Mouse (Mus musculus) cortical plate, adult 2 months (tissue): ENCODE results near the gene Cfap57. TPM values are rescaled to one million over a fixed set of nuclear protein-coding genes. Genes with fewer than 3 reads are reported as not detected.
"Not testable (repeated sequence)": the region's sequence is repeated elsewhere in the genome, so short reads cannot be mapped to it uniquely, and the experiment has no call there.

ENCODE experiments used
- H3K27ac ChIP-seq: fragments of 200-500 bp; 2 replicates; pipeline ENCODE4 v1.5.1; 2012; ENCODE audit warnings: low read length, control low read depth, inconsistent platforms; ENCODE audit not compliant: insufficient read depth
- H3K4me1 ChIP-seq: fragments of 200-500 bp; 2 replicates; pipeline ENCODE4 v1.6.1; 2011; ENCODE audit warnings: low read length; ENCODE audit not compliant: control insufficient read depth, insufficient read depth
- H3K4me3 ChIP-seq: fragments of 200-500 bp; 2 replicates; pipeline ENCODE4 v1.5.1; 2011; ENCODE audit warnings: mild to moderate bottlenecking, low read length, control low read depth; ENCODE audit not compliant: insufficient read depth
- CTCF ChIP-seq: fragments of 200-500 bp; IDR thresholded peaks from 2 replicates; pipeline ENCODE4 v1.5.1; 2011; ENCODE audit warnings: mild to moderate bottlenecking, control low read depth, low read length; ENCODE audit not compliant: insufficient read depth; ENCODE audit errors: extremely low read depth
- POLR2A ChIP-seq: fragments of 200-500 bp; IDR thresholded peaks from 2 replicates; pipeline ENCODE4 v1.6.1; 2011; ENCODE audit warnings: mild to moderate bottlenecking, low read length, control low read depth; ENCODE audit not compliant: insufficient read depth; ENCODE audit errors: extremely low read depth
- polyA plus RNA-seq: library from polyadenylated mRNA; depleted of rRNA; stranded (reverse); fragments of >200 nt; gene quantifications from 2 replicates; pipeline ENCODE4 v1.2.3, GENCODE M21; 2012; rRNA removed

The Cfap57 gene
- polyA plus RNA-seq, 1 experiment = 0.56 TPM

DNA sequence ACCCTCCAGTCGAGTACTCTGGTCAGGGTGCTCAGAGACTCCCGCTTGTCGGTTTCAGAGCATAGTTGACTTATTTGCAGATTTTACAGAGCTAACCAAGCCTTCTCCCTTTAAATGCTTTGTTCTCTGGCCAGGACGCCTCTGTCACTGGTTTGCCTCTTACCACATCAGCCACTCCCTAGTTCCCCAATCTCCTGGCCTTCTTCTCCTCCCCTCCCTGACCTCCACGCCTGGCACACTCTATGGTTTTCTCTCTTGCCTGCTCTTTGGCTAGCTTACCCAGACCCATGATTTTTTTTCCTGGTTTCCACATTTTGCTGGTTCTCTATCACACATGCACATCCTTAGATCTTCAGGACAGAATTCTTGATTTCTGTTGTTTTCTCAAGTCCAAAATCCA, 102.4 kb downstream of the Cfap57 start:
- no peak overlapping the region for H3K27ac ChIP-seq
- TF ChIP-seq CTCF (no peak), POLR2A (no peak)
- H3K4me3 ChIP-seq = no peak overlapping the region
- H3K4me1 ChIP-seq = peaks cover 3% of the 10 kb centered on the region

DNA sequence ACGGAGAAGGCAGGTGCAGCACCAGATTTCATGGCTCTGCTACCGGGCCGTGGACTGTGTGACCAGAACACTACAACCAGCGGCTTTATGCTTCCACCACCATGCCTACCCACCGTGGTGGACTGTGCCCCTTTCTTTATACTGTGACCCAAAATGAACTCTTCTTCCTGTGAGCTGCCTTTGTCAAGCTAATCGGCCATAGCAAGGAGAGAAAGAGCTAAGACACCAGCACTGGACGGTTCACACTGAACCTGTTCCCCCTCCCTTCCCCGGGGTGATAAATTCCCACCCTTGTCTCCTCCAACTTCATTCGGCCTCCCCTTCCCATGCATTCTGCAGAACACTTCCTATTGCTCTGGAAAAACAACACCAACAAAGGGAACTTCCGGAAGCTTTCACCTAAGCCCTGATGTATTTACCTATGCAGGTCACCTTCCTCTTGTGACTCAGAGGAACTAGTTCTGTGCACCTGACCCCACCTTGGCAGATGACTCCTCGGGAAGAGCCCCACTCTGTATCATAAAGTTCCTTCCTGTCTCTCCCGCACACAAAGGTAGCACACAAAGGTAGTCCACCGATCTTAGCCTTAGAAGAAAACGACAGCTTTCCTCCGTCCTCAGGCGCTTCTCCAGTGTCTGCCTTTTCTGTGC, 103.0 kb downstream of the Cfap57 start:
- Histone ChIP-seq H3K27ac (no peak overlapping the region), H3K4me1 (peaks cover 3% of the 10 kb centered on the region), H3K4me3 (no peak overlapping the region)
- no peak for TF ChIP-seq POLR2A
- no peak for TF ChIP-seq CTCF

DNA sequence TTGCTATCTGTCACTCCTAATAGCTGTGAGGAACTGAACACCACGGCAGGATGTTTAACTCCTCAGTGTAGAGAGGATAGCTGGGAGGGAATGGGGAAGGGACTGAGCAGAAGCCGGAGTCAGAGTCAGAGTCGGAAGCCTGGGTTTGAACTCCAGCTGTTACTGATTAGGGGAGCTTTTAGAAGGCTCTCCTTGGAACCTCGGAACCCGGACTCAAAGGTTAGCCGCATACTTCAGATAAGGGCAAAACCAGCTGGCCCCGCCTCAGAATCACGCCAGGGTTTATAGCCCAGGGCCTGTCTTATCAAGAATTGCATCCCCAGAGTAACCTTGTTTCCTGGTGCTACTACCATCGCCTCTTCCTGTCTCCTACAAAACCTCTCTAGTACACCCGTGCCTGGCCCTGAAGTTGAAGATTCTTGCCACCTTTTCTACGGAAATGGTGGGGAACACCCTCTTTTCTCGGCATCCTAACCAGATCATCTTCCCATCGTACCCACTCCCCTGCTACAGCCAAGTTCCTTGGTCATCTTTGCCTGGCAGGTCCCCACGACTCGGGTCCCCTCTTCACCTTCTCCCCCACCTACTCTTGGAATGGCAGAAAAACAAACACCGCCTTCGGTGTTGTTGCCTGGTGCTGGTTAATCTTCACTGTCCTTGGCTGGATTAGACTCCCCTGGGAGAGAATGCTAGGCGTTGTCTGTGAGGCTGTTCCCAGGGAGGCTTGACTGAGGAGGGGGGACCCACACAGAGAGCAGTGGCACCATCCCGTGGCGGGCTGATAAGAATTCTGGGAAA, 103.7 kb downstream of the Cfap57 start:
- H3K4me3 ChIP-seq = no peak overlapping the region
- H3K4me1 ChIP-seq = peaks cover 3% of the 10 kb centered on the region
- H3K27ac ChIP-seq = no peak overlapping the region
- TF ChIP-seq CTCF (no peak), POLR2A (no peak)

DNA sequence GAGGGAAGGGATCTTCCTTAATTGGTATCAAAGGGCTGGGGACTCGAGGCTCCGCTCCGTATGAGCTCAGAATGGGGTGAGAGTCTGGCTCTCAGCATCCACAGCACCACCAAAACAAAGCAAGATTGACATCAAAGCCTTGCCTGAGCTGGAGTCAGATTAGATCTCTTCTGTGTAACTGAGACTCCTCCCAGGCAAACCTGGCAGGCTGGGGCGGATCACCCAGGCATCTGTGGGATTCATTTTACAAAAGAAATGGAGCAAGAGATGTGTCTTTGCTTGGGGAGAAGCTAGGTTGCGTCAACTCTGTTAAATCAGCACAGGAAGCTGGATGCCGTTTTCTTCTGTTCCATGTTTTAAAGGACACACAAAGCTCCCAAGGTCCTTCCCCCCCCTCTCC, 111.5 kb downstream of the Cfap57 start:
- Histone ChIP-seq H3K4me1 (peaks cover 5% of the 10 kb centered on the region), H3K27ac (no peak overlapping the region)
- no peak for TF ChIP-seq CTCF
- TF ChIP-seq POLR2A = no peak

DNA sequence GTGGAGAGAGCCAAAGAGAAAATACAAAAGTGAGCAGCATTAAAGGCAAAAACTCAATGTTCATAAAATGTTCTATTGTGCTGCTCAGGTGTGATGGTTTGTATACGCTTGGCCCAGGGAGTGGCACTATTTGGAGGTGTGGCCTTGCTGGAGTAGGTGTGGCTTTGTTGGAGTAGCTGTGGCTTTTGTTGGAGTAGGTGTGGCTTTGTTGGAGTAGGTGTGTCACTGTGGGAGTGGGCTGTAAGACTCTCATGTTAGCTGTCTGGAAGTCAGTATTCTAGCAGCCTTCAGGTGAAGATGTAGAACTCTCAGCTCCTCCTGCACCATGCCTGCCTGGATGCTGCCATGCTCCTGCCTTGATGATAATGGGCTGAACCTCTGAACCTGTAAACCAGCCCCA, 113.4 kb downstream of the Cfap57 start:
- H3K4me1 ChIP-seq, H3K27ac ChIP-seq, H3K4me3 ChIP-seq: not testable (repeated sequence)

More for the DNA sequence above, 111.5 kb downstream of the Cfap57 start:
- no peak overlapping the region for H3K4me3 ChIP-seq

- Histone ChIP-seq H3K27ac (no peak overlapping the region), H3K4me3 (no peak overlapping the region), H3K4me1 (0 out of 2 replicates have a peak, but pooled peaks cover 1% of the 10 kb centered on the region)
- no peak for TF ChIP-seq POLR2A
- no peak for TF ChIP-seq CTCF
Measured at GRCm38 (mm10) chr4:118505551-118505950, 115.0 kb downstream of the Cfap57 start.

Other genes starting within 250 kb of the Cfap57 start
- gene Szt2, start 211.5 kb downstream of the Cfap57 start, polyA plus RNA-seq = 33.4 and 38.6 TPM in 2 replicates
- 58.6 and 59.8 TPM in 2 replicates for gene Med8, start 211.4 kb downstream of the Cfap57 start, polyA plus RNA-seq
- 69.3 and 79.4 TPM in 2 replicates for gene Elovl1, start 192.7 kb downstream of the Cfap57 start, polyA plus RNA-seq
- gene Cdc20, start 183.4 kb downstream of the Cfap57 start, polyA plus RNA-seq = 1.7 and 2.3 TPM in 2 replicates
- 1.4 and 1.5 TPM in 2 replicates for gene Mpl, start 163.3 kb downstream of the Cfap57 start, polyA plus RNA-seq
- gene Tie1, start 130.7 kb downstream of the Cfap57 start, polyA plus RNA-seq = 12.8 and 13.2 TPM in 2 replicates
- gene 2610528J11Rik, start 93.8 kb downstream of the Cfap57 start, polyA plus RNA-seq = 0.19 TPM in 1 of 2 replicates, not detected in the other
- gene Tmem125, start 76.7 kb downstream of the Cfap57 start, polyA plus RNA-seq = 23.7 and 27.7 TPM in 2 replicates
- gene Ebna1bp2, start within 50 bp of the Cfap57 start, polyA plus RNA-seq = 53.1 and 54.8 TPM in 2 replicates
- not detected in 2 replicates for gene Olfr62, start 38.2 kb upstream of the Cfap57 start, polyA plus RNA-seq
- gene Olfr1342, start 72.0 kb upstream of the Cfap57 start, polyA plus RNA-seq = not detected in 2 replicates
- not detected in 2 replicates for gene Olfr1341, start 82.7 kb upstream of the Cfap57 start, polyA plus RNA-seq
- not detected in 2 replicates for gene Olfr1340, start 99.4 kb upstream of the Cfap57 start, polyA plus RNA-seq
- not detected in 2 replicates for gene Olfr1339, start 111.4 kb upstream of the Cfap57 start, polyA plus RNA-seq
- not detected in 2 replicates for gene Olfr1338, start 138.0 kb upstream of the Cfap57 start, polyA plus RNA-seq
- gene Olfr1337, start 161.8 kb upstream of the Cfap57 start, polyA plus RNA-seq = not detected in 2 replicates
- gene Olfr1335, start 189.2 kb upstream of the Cfap57 start, polyA plus RNA-seq = not detected in 2 replicates
- gene Olfr1333, start 215.5 kb upstream of the Cfap57 start, polyA plus RNA-seq = not detected in 2 replicates
- not detected in 2 replicates for gene Olfr1331, start 243.9 kb upstream of the Cfap57 start, polyA plus RNA-seq